Mouse (Mus musculus): Measurements from ENCODE around the gene Phf20.
"Not testable (repeated sequence)": the region's sequence is repeated elsewhere in the genome, so short reads cannot be mapped to it uniquely, and the experiment has no call there.

Phf20 gene

GRCm38 (mm10) chr2:156199944-156200343 is 3.7 kb downstream of the Phf20 start:
- no peak for DNase-seq (ENCODE audit: low spot score)

GRCm38 (mm10) chr2:156201486-156201885 is 5.2 kb downstream of the Phf20 start:
- DNase-seq (ENCODE audit: low spot score), result no peak

- DNase-seq (ENCODE audit: low spot score), result no peak
These were observed 6.7 kb downstream of the Phf20 start for GRCm38 (mm10) chr2:156202848-156203437.

GRCm38 (mm10) chr2:156203917-156204316 is 7.7 kb downstream of the Phf20 start:
- DNase-seq (ENCODE audit: low spot score), result no peak

GRCm38 (mm10) chr2:156217786-156218185 is 21.5 kb downstream of the Phf20 start:
- DNase-seq (ENCODE audit: low spot score), result no peak

- DNase-seq (ENCODE audit: low spot score), result no peak
These were observed 25.8 kb downstream of the Phf20 start for GRCm38 (mm10) chr2:156222100-156222499.

GRCm38 (mm10) chr2:156224043-156224442 is 27.8 kb downstream of the Phf20 start:
- DNase-seq (ENCODE audit: low spot score), result no peak

- DNase-seq (ENCODE audit: low spot score), result no peak
These were observed 31.4 kb downstream of the Phf20 start for GRCm38 (mm10) chr2:156227689-156228088.

GRCm38 (mm10) chr2:156229171-156229570 is 32.9 kb downstream of the Phf20 start:
- no peak for DNase-seq (ENCODE audit: low spot score)

- no peak for DNase-seq (ENCODE audit: low spot score)
These were observed 35.1 kb downstream of the Phf20 start for GRCm38 (mm10) chr2:156231340-156231739.

GRCm38 (mm10) chr2:156233275-156233948 is 37.1 kb downstream of the Phf20 start:
- no peak for DNase-seq (ENCODE audit: low spot score)

- not testable (repeated sequence) for DNase-seq (ENCODE audit: low spot score)
These were observed 37.8 kb downstream of the Phf20 start for GRCm38 (mm10) chr2:156234016-156234415.

- DNase-seq (ENCODE audit: low spot score), result no peak
These were observed 39.6 kb downstream of the Phf20 start for GRCm38 (mm10) chr2:156235847-156236246.

- DNase-seq (ENCODE audit: low spot score), result no peak
These were observed 45.4 kb downstream of the Phf20 start for GRCm38 (mm10) chr2:156241662-156242061.

GRCm38 (mm10) chr2:156243011-156243410 is 46.7 kb downstream of the Phf20 start:
- DNase-seq (ENCODE audit: low spot score), result no peak

GRCm38 (mm10) chr2:156247599-156247998 is 51.3 kb downstream of the Phf20 start:
- DNase-seq (ENCODE audit: low spot score), result no peak

- no peak for DNase-seq (ENCODE audit: low spot score)
These were observed 54.5 kb downstream of the Phf20 start for GRCm38 (mm10) chr2:156250761-156251160.

GRCm38 (mm10) chr2:156251291-156251690 is 55.0 kb downstream of the Phf20 start:
- DNase-seq (ENCODE audit: low spot score), result no peak

- no peak for DNase-seq (ENCODE audit: low spot score)
These were observed 60.8 kb downstream of the Phf20 start for GRCm38 (mm10) chr2:156257051-156257450.

GRCm38 (mm10) chr2:156257922-156258761 is 61.9 kb downstream of the Phf20 start:
- DNase-seq (ENCODE audit: low spot score), result no peak

- DNase-seq (ENCODE audit: low spot score), result no peak
These were observed 64.7 kb downstream of the Phf20 start for GRCm38 (mm10) chr2:156260968-156261367.

GRCm38 (mm10) chr2:156263204-156263893 is 67.1 kb downstream of the Phf20 start:
- no peak for DNase-seq (ENCODE audit: low spot score)

All from ovary, adult 18-20 months (tissue).